8 mouse cellular contexts compared by ENCODE assay signal in the genomic region with DNA sequence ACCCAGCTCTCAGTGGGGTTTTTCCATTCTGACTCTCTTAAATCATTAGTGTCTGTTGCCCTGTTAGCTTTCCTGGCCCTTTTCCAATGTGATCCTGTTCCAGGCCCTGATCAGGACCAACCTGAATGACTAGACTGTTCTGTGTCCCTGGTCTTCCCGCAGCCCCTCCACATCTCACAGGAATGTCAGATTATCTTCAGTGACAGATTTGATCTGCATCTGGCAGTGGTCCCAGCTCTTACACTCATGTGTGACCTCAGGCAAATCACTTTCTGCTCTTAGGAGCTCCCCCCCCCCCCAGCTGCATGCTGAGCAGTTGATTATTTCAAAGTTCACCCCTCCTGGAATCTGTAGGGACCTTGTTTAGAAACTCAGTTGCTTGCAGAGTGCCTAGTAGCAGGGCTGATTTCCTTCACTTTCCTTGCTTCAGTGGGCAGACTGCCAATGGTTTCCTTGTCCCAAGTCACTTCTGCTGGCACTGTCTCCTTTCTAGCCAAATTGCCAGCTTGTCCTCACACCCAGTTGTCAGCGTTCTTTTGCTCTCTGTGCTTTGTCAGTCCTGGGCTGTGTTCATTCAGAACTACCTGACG. TPM values are rescaled to one million over a fixed set of nuclear protein-coding genes. Genes with fewer than 3 reads are reported as not detected.
DNase-seq lines count a peak whose midpoint lies in the region; ATAC-seq and TF ChIP-seq lines count a peak whose summit lies in the region.

No protein-coding gene starts in this region.

- no peaks in the 10 kb centered on the region for H3K27me3 ChIP-seq in kidney, adult 2 months (replicated peaks; ENCODE audit: control insufficient read depth, insufficient read depth, low read length)
- no peaks in the 10 kb centered on the region for H3K27me3 ChIP-seq in liver, embryonic 16.5 days (ENCODE audit: control insufficient read depth, insufficient read depth, low read depth, low read length)

- H3K4me1 ChIP-seq in kidney, adult 2 months (ENCODE audit: control insufficient read depth, insufficient read depth, low read length) = peaks cover 35% of the 10 kb centered on the region
- peaks cover 15% of the 10 kb centered on the region for H3K4me1 ChIP-seq in liver, embryonic 16.5 days (ENCODE audit: control insufficient read depth, low read depth, low read length)

- no peaks in the 10 kb centered on the region for H3K9me3 ChIP-seq in liver, embryonic 16.5 days (replicated peaks; ENCODE audit: control insufficient read depth, low read length)

- TF ChIP-seq CTCF in kidney, adult 2 months (conservative IDR thresholded peaks at IDR 0.05; ENCODE audit: insufficient read depth, insufficient read length, low read depth, low read length) = no peak

- ATAC-seq in cerebellum, adult (ENCODE audit: insufficient number of reproducible peaks, low FRiP score, low TSS enrichment) = peak; percentile 52; the same call in 1 of the 2 replicates
- ATAC-seq in liver, embryonic 16.5 days (ENCODE audit: low read depth) = peak; percentile 52

- no peak overlapping the region for H3K4me2 ChIP-seq in liver, embryonic 16.5 days (ENCODE audit: low read depth, low read length)

- peak overlapping the region; percentile 60 for H3K27ac ChIP-seq in kidney, adult 2 months (ENCODE audit: insufficient read depth, low read depth, low read length)
- H3K27ac ChIP-seq in liver, embryonic 16.5 days (ENCODE audit: low read length) = peak overlapping the region; percentile 5; the same call in 1 of the 2 replicates

- WGBS in kidney, adult 2 months = 10% methylated on average over 3 of the region's 3 CpGs
- WGBS in liver, embryonic 16.5 days (ENCODE audit: insufficient replicate concordance) = 71% methylated on average over 3 of the region's 3 CpGs

- intact Hi-C loops in gastrocnemius, postnatal 36 days (cut with DNase I) = loop anchor here (5.0 kb wide), 1 partner anchor 44 kb away; no protein-coding TSS in a partner anchor

- DNase-seq in left cerebral cortex, adult 18-20 months (ENCODE audit: low spot score in 2 of 2) = peak; percentile 27 to 38
- DNase-seq in left cerebral cortex, adult 11 months (ENCODE audit: low spot score) = no peak
- peak; percentile 27 to 44 for DNase-seq in gastrocnemius, postnatal 36 days
- DNase-seq in kidney, adult 2 months = peak; percentile 92
- DNase-seq in right cerebral cortex, postnatal 4 days = peak; percentile 45
- DNase-seq in spleen, postnatal 10 days (ENCODE audit: low spot score in 2 of 2) = no peak

- H3K9ac ChIP-seq in liver, embryonic 16.5 days (ENCODE audit: low read depth, low read length) = no peak overlapping the region

- TF ChIP-seq POLR2A in kidney, adult 2 months (IDR thresholded peaks at IDR 0.05; ENCODE audit: low read depth, low read length) = no peak

- H3K4me3 ChIP-seq in kidney, adult 2 months (ENCODE audit: insufficient read depth, low read depth, low read length) = no peak overlapping the region
- H3K4me3 ChIP-seq in liver, embryonic 16.5 days (ENCODE audit: low read depth, low read length) = no peak overlapping the region

- H3K36me3 ChIP-seq in kidney, adult 2 months (ENCODE audit: control insufficient read depth, insufficient read depth, low read length) = no peaks in the 10 kb centered on the region
- H3K36me3 ChIP-seq in liver, embryonic 16.5 days (ENCODE audit: control insufficient read depth, insufficient read depth) = no peaks in the 10 kb centered on the region; the same call in 1 of the 2 replicates

RNA-seq across cellular contexts. Expression of a gene that starts 6.7 kb away (rescaled TPM):
- 10 to 100 TPM; 87.7 to 97.8 TPM for total RNA-seq in left cerebral cortex, adult 18-20 months (2021)
- 10 to 100 TPM; 22.4 to 22.8 TPM for total RNA-seq in gastrocnemius, postnatal 36 days (2021)
- polyA plus RNA-seq in kidney, adult 2 months (2012; rRNA removed) = 14.6 and 16.3 TPM in 2 replicates
- polyA plus RNA-seq in liver, embryonic 16.5 days (2015; fragmentation: Nextera tagmentation; extraction: Ambion mirVana) = 10.9 and 13.8 TPM in 2 replicates

RNA-seq across cellular contexts. Expression of a gene that starts 22.9 kb away (rescaled TPM):
- total RNA-seq in left cerebral cortex, adult 18-20 months (2021) = 100 to 1,000 TPM; 286 to 287 TPM
- total RNA-seq in gastrocnemius, postnatal 36 days (2021) = 100 to 1,000 TPM in 1 of 2 experiments, 10 to 100 TPM in 1; 88.5 to 107 TPM
- 31.1 and 39.3 TPM in 2 replicates for polyA plus RNA-seq in kidney, adult 2 months (2012; rRNA removed)
- 229 and 233 TPM in 2 replicates for polyA plus RNA-seq in liver, embryonic 16.5 days (2015; fragmentation: Nextera tagmentation; extraction: Ambion mirVana)

RNA-seq across cellular contexts. Expression of a gene that starts 59.0 kb away (rescaled TPM):
- 10 to 100 TPM; 36.0 to 39.4 TPM for total RNA-seq in left cerebral cortex, adult 18-20 months (2021)
- total RNA-seq in gastrocnemius, postnatal 36 days (2021) = 10 to 100 TPM; 70.8 to 77.4 TPM
- 112 and 138 TPM in 2 replicates for polyA plus RNA-seq in kidney, adult 2 months (2012; rRNA removed)
- 44.5 and 44.7 TPM in 2 replicates for polyA plus RNA-seq in liver, embryonic 16.5 days (2015; fragmentation: Nextera tagmentation; extraction: Ambion mirVana)

RNA-seq across cellular contexts. Expression of a gene that starts 59.1 kb away (rescaled TPM):
- 100 to 1,000 TPM; 156 to 162 TPM for total RNA-seq in left cerebral cortex, adult 18-20 months (2021)
- total RNA-seq in gastrocnemius, postnatal 36 days (2021) = 100 to 1,000 TPM; 196 to 210 TPM
- polyA plus RNA-seq in kidney, adult 2 months (2012; rRNA removed) = 396 and 507 TPM in 2 replicates
- 180 and 191 TPM in 2 replicates for polyA plus RNA-seq in liver, embryonic 16.5 days (2015; fragmentation: Nextera tagmentation; extraction: Ambion mirVana)

Comparison
In these comparisons a context has a peak if more than half of its experiments do, and no peak if none do; other contexts are left out.
1. DNase-seq: peak in left cerebral cortex, adult 18-20 months (2 of 2), gastrocnemius, postnatal 36 days (2 of 2), kidney, adult 2 months (single experiment) and right cerebral cortex, postnatal 4 days (single experiment); none in left cerebral cortex, adult 11 months (single experiment) and spleen, postnatal 10 days (0 of 2).